Mouse (Mus musculus) intestine, embryonic 15.5 days (tissue): Measurements from ENCODE around the gene Dnaaf2. TPM values are rescaled to one million over a fixed set of nuclear protein-coding genes. Genes with fewer than 3 reads are reported as not detected.

ENCODE experiments used
- ATAC-seq: fragments of 200-750 bp; cut with Nextera tagmentation; 2 replicates; pipeline ENCODE4 v1.8.0; 2017; ENCODE audit warnings: moderate TSS enrichment, moderate library complexity
- H3K27ac ChIP-seq: fragments of 300-500 bp; sonication (generic); 2 replicates; pipeline ENCODE4 v1.5.1; 2015; ENCODE audit warnings: mild to moderate bottlenecking, inconsistent platforms
- H3K27me3 ChIP-seq: fragments of 300-500 bp; sonication (generic); replicated peaks from 2 replicates; pipeline ENCODE4 v1.6.1; 2015; ENCODE audit warnings: inconsistent platforms
- H3K36me3 ChIP-seq: fragments of 300-500 bp; sonication (generic); 2 replicates; pipeline ENCODE4 v1.6.1; 2015; ENCODE audit warnings: inconsistent platforms
- H3K4me1 ChIP-seq: fragments of 300-500 bp; sonication (generic); replicated peaks from 2 replicates; pipeline ENCODE4 v1.6.1; 2015; ENCODE audit warnings: inconsistent platforms
- H3K4me2 ChIP-seq: fragments of 300-500 bp; sonication (generic); replicated peaks from 2 replicates; pipeline ENCODE4 v1.6.1; 2015; ENCODE audit warnings: mild to moderate bottlenecking, inconsistent platforms
- H3K4me3 ChIP-seq: fragments of 300-500 bp; sonication (generic); replicated peaks from 2 replicates; pipeline ENCODE4 v1.5.1; 2015; ENCODE audit warnings: inconsistent platforms
- H3K9ac ChIP-seq: fragments of 300-500 bp; sonication (generic); 2 replicates; pipeline ENCODE4 v1.6.1; 2015; ENCODE audit warnings: inconsistent platforms
- H3K9me3 ChIP-seq: fragments of 300-500 bp; sonication (generic); 2 replicates; pipeline ENCODE4 v1.6.1; 2016; ENCODE audit warnings: inconsistent platforms
- WGBS: fragments of 180-500 bp; shearing (Covaris S2); methylation state at CpG from one replicate; pipeline ENCODE4 v1.1.7; 2015; 5-methylcytosine and 5-hydroxymethylcytosine counted together
- polyA plus RNA-seq: library from polyadenylated mRNA; unstranded; fragments of >200 nt; fragmentation: Nextera tagmentation; extraction: Ambion mirVana; gene quantifications from 2 replicates; pipeline ENCODE4 v1.2.1, GENCODE M21; 2015

Dnaaf2 gene
- 9.0 and 9.1 TPM in 2 replicates for polyA plus RNA-seq

DNA sequence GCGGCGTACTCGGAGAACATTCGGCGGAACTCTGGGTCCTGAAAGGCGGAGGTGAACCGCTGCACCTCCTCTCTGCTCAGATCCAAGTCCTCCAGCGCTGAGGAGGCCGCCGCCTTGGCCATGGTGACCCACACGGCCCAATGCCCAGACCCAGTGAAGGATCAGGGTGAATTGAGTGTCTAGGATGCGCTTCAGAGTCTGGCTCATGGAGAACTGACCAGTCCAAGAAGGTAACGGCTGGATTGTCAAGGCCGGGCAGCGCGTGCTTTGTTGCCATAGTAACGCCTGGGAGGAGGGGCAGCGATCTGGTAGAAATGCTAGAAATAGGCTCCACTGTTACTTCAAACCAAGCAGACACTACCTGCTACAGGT, at the start of gene Dnaaf2:
Gene Dnaaf2 (minus strand): TSS at position 266 of the 372 bp plus-strand sequence.
- Histone ChIP-seq H3K27ac (peak within 1 kb of the TSS; percentile 92), H3K4me1 (peaks cover 13% of the 10 kb centered on the region; the same call in 1 of the 2 replicates), H3K4me2 (peak within 1 kb of the TSS; percentile 93), H3K9ac (peak within 1 kb of the TSS; percentile 70), H3K4me3 (peak within 1 kb of the TSS; percentile 69), H3K36me3 (no peaks in the 10 kb centered on the region), H3K27me3 (no peaks in the 10 kb centered on the region), H3K9me3 (no peaks in the 10 kb centered on the region)
- WGBS = under 1% methylated on average over 18 of the region's 18 CpGs
- no peak; the same call in 1 of the 2 replicates for ATAC-seq

DNA sequence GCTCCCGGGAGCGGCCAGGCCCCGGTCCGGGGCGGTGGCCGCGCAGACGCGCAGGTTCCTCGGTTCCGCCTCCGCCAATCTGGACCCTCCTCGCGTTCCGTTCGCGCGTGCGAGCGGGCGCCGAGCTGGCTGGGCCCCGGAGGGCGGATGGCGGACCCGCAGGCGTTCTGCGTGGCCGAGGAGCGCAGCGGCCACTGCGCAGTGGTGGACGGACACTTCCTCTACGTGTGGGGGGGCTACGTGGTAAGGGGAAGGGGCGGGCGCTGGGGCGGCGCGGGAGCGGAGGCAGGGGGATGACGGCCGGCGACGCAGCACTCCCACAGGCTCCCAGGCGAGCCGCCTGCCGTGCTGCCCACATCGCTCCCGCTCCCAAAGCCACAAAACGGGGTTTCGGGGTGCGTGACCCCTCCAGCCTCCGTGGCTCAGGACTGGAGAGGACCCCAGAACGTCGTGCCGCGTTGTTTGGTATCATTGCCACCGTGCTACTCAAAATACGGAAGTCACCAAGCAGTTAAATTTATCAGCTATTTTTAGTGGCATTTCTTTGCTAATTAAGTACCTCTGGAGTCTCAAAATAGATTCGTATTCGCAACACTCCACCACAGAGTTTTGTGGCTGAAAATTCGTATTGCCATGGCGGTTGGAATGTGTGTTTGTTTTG, 43.7 kb upstream of the Dnaaf2 start:
- Histone ChIP-seq H3K36me3 (no peaks in the 10 kb centered on the region), H3K9ac (peak overlapping the region; percentile 82), H3K4me3 (peak overlapping the region; percentile 77), H3K9me3 (no peaks in the 10 kb centered on the region), H3K4me1 (no peaks in the 10 kb centered on the region), H3K27me3 (no peaks in the 10 kb centered on the region), H3K4me2 (peak overlapping the region; percentile 81), H3K27ac (peak overlapping the region; percentile 83)
- peak; percentile 92 for ATAC-seq
- under 1% methylated on average over 64 of the region's 64 CpGs for WGBS

DNA sequence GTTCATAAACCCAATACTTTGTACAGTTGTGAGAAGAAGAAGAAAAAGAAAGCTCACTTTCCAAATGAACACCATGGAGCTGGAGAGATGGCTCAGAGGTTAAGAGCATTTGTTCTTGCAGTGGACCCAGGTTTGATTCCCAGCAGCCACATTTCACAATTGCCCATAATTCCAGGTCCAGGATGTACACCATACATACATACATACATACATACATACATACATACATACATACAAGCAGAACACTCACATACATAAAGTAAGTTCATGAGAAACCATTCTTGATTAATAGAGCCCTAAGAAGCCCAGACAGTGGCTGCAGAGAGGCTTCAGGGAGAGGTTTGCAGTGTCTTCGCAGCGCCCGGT, 43.2 kb upstream of the Dnaaf2 start:
- Histone ChIP-seq H3K27ac (peak overlapping the region; percentile 83), H3K4me2 (peak overlapping the region; percentile 81), H3K9ac (peak overlapping the region; percentile 82), H3K27me3 (no peaks in the 10 kb centered on the region), H3K4me1 (no peaks in the 10 kb centered on the region), H3K36me3 (no peaks in the 10 kb centered on the region), H3K4me3 (peak overlapping the region; percentile 77), H3K9me3 (no peaks in the 10 kb centered on the region)
- no peak for ATAC-seq
- 3% methylated on average over 3 of the region's 3 CpGs for WGBS

DNA sequence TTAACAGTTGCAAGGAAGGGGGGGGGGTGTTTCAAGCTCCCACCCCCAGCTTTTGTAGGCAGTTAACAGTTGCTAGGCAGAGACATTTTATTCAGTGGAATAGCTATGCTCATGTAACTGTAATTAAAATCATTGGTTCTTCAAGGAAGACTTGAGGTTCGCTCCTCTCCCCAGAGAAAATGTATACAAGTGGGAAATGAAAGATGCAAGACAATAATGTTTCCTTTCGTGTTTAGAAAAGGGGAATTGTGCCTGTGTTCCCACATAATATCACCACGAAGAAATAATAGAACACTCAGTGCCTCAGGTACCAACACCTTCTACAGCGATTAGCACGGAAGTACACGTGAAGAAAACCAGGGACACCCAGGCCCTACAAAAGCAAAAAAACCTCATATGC, 42.6 kb upstream of the Dnaaf2 start, which contains the start of gene Klhdc1:
Gene Klhdc1 (plus strand): TSS at position 301 of the 400 bp plus-strand sequence.
- WGBS = 69% methylated on average over 6 of the region's 6 CpGs
- Histone ChIP-seq H3K9me3 (no peaks in the 10 kb centered on the region), H3K4me1 (no peaks in the 10 kb centered on the region), H3K27ac (peak within 1 kb of the TSS; percentile 83), H3K36me3 (no peaks in the 10 kb centered on the region), H3K4me2 (peak within 1 kb of the TSS; percentile 81), H3K4me3 (peak within 1 kb of the TSS; percentile 77), H3K27me3 (no peaks in the 10 kb centered on the region), H3K9ac (peak within 1 kb of the TSS; percentile 82)
- ATAC-seq = no peak

DNA sequence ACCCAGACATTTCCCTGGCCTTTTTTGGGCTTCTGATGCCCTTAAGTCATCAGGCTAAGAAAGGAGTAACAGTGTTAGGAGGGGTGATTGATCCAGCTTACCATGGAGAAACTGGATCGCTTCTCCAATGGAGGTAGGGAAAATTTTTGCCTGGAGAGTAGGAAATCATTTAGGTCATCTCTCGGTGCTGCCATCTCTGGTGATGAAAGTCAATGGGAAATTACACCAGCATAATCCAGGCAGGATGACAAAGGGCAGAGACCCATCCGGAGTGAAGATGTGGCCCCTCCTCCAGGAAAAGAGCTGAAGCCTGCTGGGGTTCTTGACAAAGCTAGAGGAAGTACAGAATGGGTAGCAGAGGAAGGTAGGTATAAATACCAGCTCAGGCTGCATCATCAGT, 40.1 kb upstream of the Dnaaf2 start:
- 37% methylated on average over 3 of the region's 3 CpGs for WGBS
- H3K4me1 ChIP-seq = no peaks in the 10 kb centered on the region
- H3K9ac ChIP-seq = no peak overlapping the region
- H3K36me3 ChIP-seq = no peaks in the 10 kb centered on the region
- H3K27me3 ChIP-seq = no peaks in the 10 kb centered on the region
- no peak overlapping the region for H3K4me3 ChIP-seq
- H3K4me2 ChIP-seq = no peak overlapping the region
- H3K27ac ChIP-seq = no peak overlapping the region
- ATAC-seq = no peak
- H3K9me3 ChIP-seq = no peaks in the 10 kb centered on the region

DNA sequence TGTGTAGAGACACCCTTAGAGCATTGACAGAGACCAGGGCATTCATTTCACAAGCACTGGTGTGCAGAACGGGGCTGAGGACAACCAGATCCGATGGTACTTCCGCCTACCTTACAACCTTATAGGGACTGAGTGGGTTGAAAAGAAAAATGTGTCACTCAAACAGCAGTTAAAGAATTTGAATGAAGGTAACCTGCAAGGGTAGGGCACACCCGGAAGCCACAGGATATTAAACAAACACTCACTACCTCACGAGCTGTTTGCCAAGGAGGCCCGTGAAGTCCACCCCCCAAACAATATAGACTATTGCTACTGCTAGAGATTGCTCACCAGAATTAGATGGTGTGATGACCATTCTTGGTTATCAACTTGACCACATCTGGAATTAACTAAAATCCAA, 37.6 kb upstream of the Dnaaf2 start:
- H3K4me1 ChIP-seq = no peaks in the 10 kb centered on the region
- no peak overlapping the region for H3K9ac ChIP-seq
- WGBS = 76% methylated on average over 6 of the region's 6 CpGs
- no peak overlapping the region for H3K4me2 ChIP-seq
- H3K4me3 ChIP-seq = no peak overlapping the region
- no peaks in the 10 kb centered on the region for H3K9me3 ChIP-seq
- H3K27me3 ChIP-seq = no peaks in the 10 kb centered on the region
- ATAC-seq = no peak
- H3K27ac ChIP-seq = no peak overlapping the region
- no peaks in the 10 kb centered on the region for H3K36me3 ChIP-seq

DNA sequence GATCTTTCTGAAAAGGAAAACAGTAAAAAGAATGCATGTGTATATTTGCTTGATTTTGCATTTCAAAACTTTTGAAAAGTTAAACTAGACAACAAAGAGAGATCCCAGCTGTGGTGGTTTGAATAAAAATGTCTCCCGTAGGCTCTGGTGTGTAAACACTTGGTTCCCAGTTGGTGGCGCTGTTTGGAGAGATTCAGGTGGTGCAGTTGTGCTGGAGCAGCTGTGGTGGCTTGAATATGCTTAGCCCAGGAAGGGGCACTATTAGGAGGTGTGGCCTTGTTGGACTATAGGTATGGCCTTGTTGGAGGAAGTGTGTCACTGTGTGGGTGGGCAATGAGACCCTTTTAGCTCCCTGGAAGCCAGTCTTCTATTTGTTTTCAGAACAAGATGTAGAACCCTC, 31.0 kb upstream of the Dnaaf2 start:
- Histone ChIP-seq H3K36me3 (no peaks in the 10 kb centered on the region), H3K4me2 (no peak overlapping the region), H3K4me3 (no peak overlapping the region), H3K27ac (no peak overlapping the region), H3K9me3 (no peaks in the 10 kb centered on the region), H3K9ac (no peak overlapping the region), H3K27me3 (no peaks in the 10 kb centered on the region), H3K4me1 (no peaks in the 10 kb centered on the region; the same call in 1 of the 2 replicates)
- 65% methylated on average over 2 of the region's 2 CpGs for WGBS
- no peak for ATAC-seq

DNA sequence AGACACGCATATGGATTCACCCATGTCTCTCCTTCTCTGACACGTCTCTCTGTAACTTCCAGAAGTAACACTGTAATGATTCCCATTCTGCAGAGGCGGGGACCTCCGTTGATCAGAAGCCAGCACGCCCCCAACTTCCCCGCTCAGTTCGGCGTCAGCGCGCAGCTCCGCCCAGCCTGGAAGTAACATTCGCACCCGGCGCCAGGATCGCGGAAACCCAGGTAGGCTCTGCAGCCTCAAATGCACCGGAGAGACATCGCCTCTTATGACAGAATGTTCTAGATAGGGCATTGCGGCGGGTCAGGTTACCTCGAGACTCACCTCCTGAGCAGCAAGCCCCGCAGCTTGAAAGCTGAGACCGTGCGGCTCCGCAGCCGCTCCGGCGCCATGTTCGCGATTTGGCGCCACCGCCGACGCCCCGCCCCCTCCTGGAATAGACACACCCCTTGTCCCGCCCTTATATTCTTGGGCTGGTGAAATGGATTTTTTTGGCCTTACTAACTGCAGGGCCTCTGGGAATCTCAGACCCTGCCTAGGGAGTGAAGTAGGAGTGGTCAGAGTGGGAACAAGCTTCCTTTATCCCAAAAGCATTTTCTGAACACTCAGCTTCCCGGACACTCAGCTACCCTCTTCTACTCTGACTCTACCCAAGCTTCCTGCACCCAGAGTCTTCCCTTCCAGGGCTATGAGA, 29.7 kb upstream of the Dnaaf2 start, which contains the start of gene Pole2:
Gene Pole2 (minus strand): TSS at position 420 of the 691 bp plus-strand sequence.
- Histone ChIP-seq H3K9ac (peak within 1 kb of the TSS; percentile 64), H3K27me3 (no peaks in the 10 kb centered on the region), H3K36me3 (peaks cover 3% of the 10 kb centered on the region; the same call in 1 of the 2 replicates), H3K4me2 (peak within 1 kb of the TSS; percentile 59), H3K4me3 (peak within 1 kb of the TSS; percentile 72), H3K27ac (peak within 1 kb of the TSS; percentile 89), H3K9me3 (no peaks in the 10 kb centered on the region), H3K4me1 (no peaks in the 10 kb centered on the region; the same call in 1 of the 2 replicates)
- WGBS = under 1% methylated on average over 37 of the region's 37 CpGs
- ATAC-seq = peak; percentile 98

DNA sequence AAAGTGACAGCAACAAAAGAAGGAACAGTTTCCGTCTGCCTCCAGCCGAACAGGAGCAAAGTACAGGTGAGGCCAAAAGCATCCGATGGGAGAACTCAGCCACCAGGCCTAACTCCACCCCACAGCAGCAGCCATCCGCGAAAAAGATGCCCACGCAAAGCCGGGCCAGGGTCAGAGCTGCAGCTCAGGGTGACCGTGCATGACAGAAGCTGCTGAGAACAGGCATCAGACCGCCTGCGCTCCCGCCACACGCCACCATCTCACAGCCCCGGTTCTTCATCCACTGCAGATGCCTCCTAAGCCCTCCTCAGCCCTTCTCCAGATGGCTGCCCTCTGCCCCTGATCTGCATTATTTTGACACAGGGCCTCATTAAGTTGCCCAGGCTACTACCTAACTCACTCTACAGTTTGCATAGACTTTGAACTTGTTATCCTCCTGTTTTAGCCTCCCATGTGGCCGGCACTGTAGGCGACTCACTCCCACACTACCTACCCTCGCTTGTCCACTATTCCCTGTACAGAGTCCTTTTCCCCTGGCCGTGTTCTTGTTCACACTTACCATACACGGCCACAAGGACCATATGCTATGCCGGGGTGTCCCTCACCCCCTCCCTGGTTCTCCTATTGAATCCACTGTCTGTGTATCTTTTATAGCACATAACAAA, 22.5 kb upstream of the Dnaaf2 start:
- no peak for ATAC-seq
- Histone ChIP-seq H3K4me1 (no peaks in the 10 kb centered on the region), H3K27me3 (no peaks in the 10 kb centered on the region), H3K36me3 (peaks cover 25% of the 10 kb centered on the region), H3K9ac (no peak overlapping the region), H3K4me2 (no peak overlapping the region), H3K4me3 (no peak overlapping the region), H3K9me3 (no peaks in the 10 kb centered on the region), H3K27ac (no peak overlapping the region)
- 89% methylated on average over 19 of the region's 19 CpGs for WGBS

DNA sequence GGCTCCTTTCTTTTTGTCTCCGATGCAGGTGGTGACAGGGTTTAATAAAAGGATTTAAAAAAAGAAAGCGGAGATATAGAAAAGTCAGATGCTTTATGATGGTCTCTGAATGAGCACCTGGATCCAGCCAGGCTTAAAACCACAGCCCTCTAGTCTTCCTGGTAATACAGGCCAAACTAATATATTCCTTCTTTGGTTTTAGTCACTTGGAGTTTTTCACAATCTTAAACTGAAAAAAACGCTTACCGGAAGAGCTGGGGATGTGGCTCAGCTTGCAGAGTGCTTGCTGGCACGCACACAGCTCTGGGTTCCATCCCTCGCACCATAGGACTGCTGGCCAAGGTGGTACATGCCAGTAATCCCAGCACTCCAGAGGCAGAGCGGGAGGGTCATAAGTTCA, 18.4 kb upstream of the Dnaaf2 start:
- no peak overlapping the region for H3K4me2 ChIP-seq
- H3K9ac ChIP-seq = no peak overlapping the region
- no peaks in the 10 kb centered on the region for H3K27me3 ChIP-seq
- H3K9me3 ChIP-seq = no peaks in the 10 kb centered on the region
- H3K36me3 ChIP-seq = peaks cover 40% of the 10 kb centered on the region
- H3K27ac ChIP-seq = no peak overlapping the region
- H3K4me1 ChIP-seq = no peaks in the 10 kb centered on the region
- 96% methylated on average over 7 of the region's 7 CpGs for WGBS
- H3K4me3 ChIP-seq = no peak overlapping the region
- ATAC-seq = no peak

DNA sequence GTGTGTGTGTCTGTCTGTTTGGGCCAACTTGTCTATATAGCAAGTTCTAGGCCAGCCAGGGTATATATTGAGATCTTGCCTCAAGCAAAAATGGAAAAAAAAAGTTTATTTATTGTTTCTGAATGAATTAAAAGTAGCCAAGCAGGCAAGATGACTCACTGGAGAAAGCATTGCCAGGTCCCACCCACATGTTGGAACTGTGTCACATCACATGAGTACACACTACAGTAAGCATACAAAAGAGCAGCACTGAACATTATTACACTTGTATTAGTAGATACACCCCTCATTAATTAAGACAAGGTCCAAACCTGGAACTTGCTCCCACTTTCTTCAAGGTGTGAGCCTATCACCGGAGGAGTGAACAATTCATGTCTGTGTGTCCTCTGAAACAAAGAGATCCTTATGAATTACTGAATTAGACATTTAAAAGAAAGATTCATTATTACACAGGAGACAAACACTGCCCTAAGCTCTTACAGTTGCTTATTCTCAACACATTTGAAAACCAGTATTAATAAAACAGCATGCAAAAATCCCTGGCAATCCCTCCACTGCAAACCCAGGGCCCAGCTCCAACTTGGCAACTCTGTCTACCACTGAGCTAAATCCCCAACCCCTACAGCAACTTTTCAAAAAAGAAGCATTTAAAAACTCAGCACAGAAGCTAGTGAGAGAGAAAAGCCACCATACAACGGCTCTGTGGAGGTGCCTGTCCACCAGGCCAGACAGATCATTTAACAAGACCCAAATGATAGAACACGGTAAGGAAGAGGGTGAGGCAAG, 17.0 kb upstream of the Dnaaf2 start:
- Histone ChIP-seq H3K4me1 (no peaks in the 10 kb centered on the region), H3K4me2 (no peak overlapping the region), H3K27ac (no peak overlapping the region), H3K4me3 (no peak overlapping the region), H3K9ac (no peak overlapping the region), H3K9me3 (no peaks in the 10 kb centered on the region), H3K36me3 (peaks cover 39% of the 10 kb centered on the region), H3K27me3 (no peaks in the 10 kb centered on the region)
- no peak for ATAC-seq
- WGBS = 84% methylated on average over 3 of the region's 3 CpGs

DNA sequence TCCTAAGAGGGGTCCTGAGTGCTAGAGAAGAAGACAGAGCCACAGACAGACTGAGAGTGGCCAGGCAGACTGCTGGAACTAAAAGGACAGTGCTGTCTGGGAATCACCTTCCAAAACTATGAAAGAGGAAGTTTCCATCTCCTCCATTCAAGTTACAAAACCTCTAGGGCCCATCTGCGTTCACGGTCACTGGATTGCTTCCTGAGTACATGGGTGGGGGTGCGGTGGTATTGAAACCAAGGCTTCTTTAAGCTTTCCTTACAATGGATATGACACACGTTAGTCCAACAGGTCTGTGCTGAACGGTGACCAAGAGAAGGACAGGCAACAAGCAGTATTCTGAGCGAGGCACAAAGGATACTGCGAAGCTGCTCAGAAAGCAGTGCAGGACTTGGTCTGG, 16.2 kb upstream of the Dnaaf2 start:
- no peak overlapping the region for H3K27ac ChIP-seq
- no peak overlapping the region for H3K9ac ChIP-seq
- no peaks in the 10 kb centered on the region for H3K4me1 ChIP-seq
- no peaks in the 10 kb centered on the region for H3K27me3 ChIP-seq
- no peaks in the 10 kb centered on the region for H3K9me3 ChIP-seq
- WGBS = 94% methylated on average over 7 of the region's 7 CpGs
- H3K4me3 ChIP-seq = no peak overlapping the region
- peaks cover 35% of the 10 kb centered on the region for H3K36me3 ChIP-seq
- ATAC-seq = no peak
- H3K4me2 ChIP-seq = no peak overlapping the region
